Mouse (Mus musculus) megakaryocyte, embryonic 14.5 days (primary cell): ENCODE data around the gene Gm26741.

ENCODE experiments used
- FLI1 ChIP-seq: IDR thresholded peaks from 2 replicates; pipeline ENCODE4 v1.6.1; 2012; ENCODE audit warnings: low read length, inconsistent platforms, mixed read lengths
- GATA1 ChIP-seq: IDR thresholded peaks from 3 replicates; pipeline ENCODE4 v1.6.1; 2012; ENCODE audit warnings: mixed read lengths, low read length, inconsistent platforms, borderline replicate concordance

DNA sequence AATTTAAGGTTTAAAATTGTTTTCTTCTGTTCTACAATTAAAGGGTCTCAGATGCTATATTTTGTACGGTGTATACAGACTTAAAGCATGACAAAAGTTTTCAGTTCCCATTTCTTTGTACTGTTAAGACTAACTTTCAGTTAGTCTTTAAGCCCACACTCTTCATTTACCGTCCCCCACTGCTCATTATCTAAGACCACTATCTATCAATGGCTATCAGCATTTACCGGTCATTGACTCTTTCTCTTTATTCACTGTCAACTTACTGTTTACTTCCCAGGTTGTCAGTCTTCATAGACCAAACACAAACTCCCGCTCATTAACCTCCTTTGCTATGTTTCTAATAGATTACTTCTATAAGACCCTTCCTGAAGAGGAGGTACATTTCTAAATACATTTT lies 28.6 kb downstream of the Gm26741 start:
- TF ChIP-seq GATA1 (no peak), FLI1 (no peak)
